Mouse (Mus musculus) midbrain, embryonic 14.5 days (tissue): ENCODE measurements around the gene Zkscan6. TPM values are rescaled to one million over a fixed set of nuclear protein-coding genes. Genes with fewer than 3 reads are reported as not detected.

ENCODE experiments used
- ATAC-seq: fragments of 200-750 bp; cut with Nextera tagmentation; 2 replicates; pipeline ENCODE4 v1.8.0; 2017; ENCODE audit warnings: moderate number of reproducible peaks, moderate library complexity; ENCODE audit not compliant: low FRiP score, low TSS enrichment
- DNase-seq: peaks from one replicate; pipeline ENCODE4 v3.0.0-alpha.2; 2015
- H3K27ac ChIP-seq: fragments of 300-500 bp; sonication (generic); replicated peaks from 2 replicates; pipeline ENCODE4 v1.5.1; 2014; ENCODE audit warnings: mild to moderate bottlenecking, low read depth, low read length, moderate library complexity
- H3K27me3 ChIP-seq: fragments of 300-500 bp; sonication (generic); 2 replicates; pipeline ENCODE4 v1.6.1; 2014; ENCODE audit warnings: low read length, control low read depth, mixed read lengths; ENCODE audit not compliant: control insufficient read depth, insufficient read depth
- H3K36me3 ChIP-seq: fragments of 300-500 bp; sonication (generic); 2 replicates; pipeline ENCODE4 v1.6.1; 2014; ENCODE audit warnings: low read length, control low read depth; ENCODE audit not compliant: control insufficient read depth, insufficient read depth
- H3K4me1 ChIP-seq: fragments of 300-500 bp; sonication (generic); 2 replicates; pipeline ENCODE4 v1.6.1; 2014; ENCODE audit warnings: mild to moderate bottlenecking, antibody characterized with exemption, low read length, control low read depth; ENCODE audit not compliant: control insufficient read depth, insufficient read depth
- H3K4me2 ChIP-seq: fragments of 300-500 bp; sonication (generic); 2 replicates; pipeline ENCODE4 v1.6.1; 2014; ENCODE audit warnings: mild to moderate bottlenecking, low read length, moderate library complexity
- H3K4me3 ChIP-seq: fragments of 300-500 bp; sonication (generic); replicated peaks from 2 replicates; pipeline ENCODE4 v1.5.1; 2014; ENCODE audit warnings: low read depth, low read length
- H3K9ac ChIP-seq: fragments of 300-500 bp; sonication (generic); replicated peaks from 2 replicates; pipeline ENCODE4 v1.6.1; 2014; ENCODE audit warnings: mild to moderate bottlenecking, low read length, moderate library complexity
- H3K9me3 ChIP-seq: fragments of 300-500 bp; sonication (generic); 2 replicates; pipeline ENCODE4 v1.6.1; 2016; ENCODE audit warnings: low read length, control low read depth, mixed read lengths; ENCODE audit not compliant: control insufficient read depth
- WGBS: fragments of 180-500 bp; shearing (Covaris S2); extraction: QIAGEN DNeasy Blood & Tissue Kit; methylation state at CpG from one replicate; pipeline ENCODE4 v1.1.7; 2014; 5-methylcytosine and 5-hydroxymethylcytosine counted together
- polyA plus RNA-seq: library from polyadenylated mRNA; unstranded; fragments of >200 nt; fragmentation: Nextera tagmentation; extraction: Ambion mirVana; gene quantifications from 2 replicates; pipeline ENCODE4 v1.2.1, GENCODE M21; 2014

The Zkscan6 gene
- polyA plus RNA-seq, 1 experiment from 2014 or later = 19.2 TPM

- H3K36me3 ChIP-seq = no peaks in the 10 kb centered on the region
- 85% methylated on average over 10 of the region's 10 CpGs for WGBS
- no peak overlapping the region for H3K27ac ChIP-seq
- no peak overlapping the region for H3K9ac ChIP-seq
- ATAC-seq = no peak
- no peaks in the 10 kb centered on the region for H3K9me3 ChIP-seq
- no peak overlapping the region for H3K4me3 ChIP-seq
- no peaks in the 10 kb centered on the region for H3K4me1 ChIP-seq
- DNase-seq = no peak
- H3K27me3 ChIP-seq = no peaks in the 10 kb centered on the region
- no peak overlapping the region for H3K4me2 ChIP-seq
Observed at GRCm38 (mm10) chr11:65794428-65795219, 12.4 kb upstream of the Zkscan6 start.

GRCm38 (mm10) chr11:65795896-65796295 is 11.1 kb upstream of the Zkscan6 start:
- no peaks in the 10 kb centered on the region for H3K4me1 ChIP-seq
- H3K27ac ChIP-seq = no peak overlapping the region
- H3K36me3 ChIP-seq = no peaks in the 10 kb centered on the region
- H3K4me2 ChIP-seq = no peak overlapping the region
- DNase-seq (no peak), ATAC-seq (no peak)
- no peaks in the 10 kb centered on the region for H3K27me3 ChIP-seq
- 89% methylated on average over 1 of the region's 1 CpGs for WGBS
- H3K9me3 ChIP-seq = no peaks in the 10 kb centered on the region
- H3K4me3 ChIP-seq = no peak overlapping the region
- H3K9ac ChIP-seq = no peak overlapping the region

GRCm38 (mm10) chr11:65801899-65802298 is 5.1 kb upstream of the Zkscan6 start:
- Histone ChIP-seq H3K27me3 (no peaks in the 10 kb centered on the region), H3K9me3 (no peaks in the 10 kb centered on the region), H3K4me2 (no peak overlapping the region), H3K9ac (no peak overlapping the region), H3K36me3 (no peaks in the 10 kb centered on the region), H3K27ac (no peak overlapping the region), H3K4me3 (no peak overlapping the region), H3K4me1 (no peaks in the 10 kb centered on the region)
- no peak for ATAC-seq
- WGBS = 70% methylated on average over 3 of the region's 3 CpGs
- no peak for DNase-seq

GRCm38 (mm10) chr11:65806321-65806904 is 562 bp upstream of the Zkscan6 start:
- Histone ChIP-seq H3K4me1 (peaks cover 10% of the 10 kb centered on the region; the same call in 1 of the 2 replicates), H3K9me3 (no peaks in the 10 kb centered on the region), H3K9ac (peak overlapping the region; percentile 76), H3K4me3 (peak overlapping the region; percentile 77), H3K4me2 (peak overlapping the region; percentile 90), H3K36me3 (no peaks in the 10 kb centered on the region), H3K27ac (peak overlapping the region; percentile 81), H3K27me3 (no peaks in the 10 kb centered on the region)
- no peak; the same call in 1 of the 2 replicates for ATAC-seq
- DNase-seq = peak; percentile 51
- WGBS = 2% methylated on average over 20 of the region's 20 CpGs

GRCm38 (mm10) chr11:65807601-65808000 is 626 bp downstream of the Zkscan6 start:
- no peak overlapping the region for H3K27ac ChIP-seq

GRCm38 (mm10) chr11:65812088-65812487 is 5.1 kb downstream of the Zkscan6 start:
- no peaks in the 10 kb centered on the region for H3K9me3 ChIP-seq
- ATAC-seq (no peak), DNase-seq (no peak)
- no peaks in the 10 kb centered on the region for H3K27me3 ChIP-seq
- H3K4me2 ChIP-seq = no peak overlapping the region
- H3K27ac ChIP-seq = no peak overlapping the region
- peaks cover 26% of the 10 kb centered on the region for H3K36me3 ChIP-seq
- peaks cover 18% of the 10 kb centered on the region for H3K4me1 ChIP-seq
- no peak overlapping the region for H3K9ac ChIP-seq
- no peak overlapping the region for H3K4me3 ChIP-seq
- 17% methylated on average over 5 of the region's 5 CpGs for WGBS

More at GRCm38 (mm10) chr11:65807601-65808000, 626 bp downstream of the Zkscan6 start:
- Histone ChIP-seq H3K4me2 (peak overlapping the region; percentile 90), H3K36me3 (no peaks in the 10 kb centered on the region), H3K4me3 (peak overlapping the region; percentile 77), H3K9me3 (no peaks in the 10 kb centered on the region), H3K27me3 (no peaks in the 10 kb centered on the region), H3K4me1 (peaks cover 17% of the 10 kb centered on the region), H3K9ac (peak overlapping the region; percentile 76)
- ATAC-seq = no peak
- WGBS = 50% methylated on average over 7 of the region's 7 CpGs
- DNase-seq = no peak

GRCm38 (mm10) chr11:65814381-65814780 is 7.4 kb downstream of the Zkscan6 start:
- DNase-seq (no peak), ATAC-seq (no peak)
- H3K4me2 ChIP-seq = no peak overlapping the region
- peaks cover 8% of the 10 kb centered on the region; the same call in 1 of the 2 replicates for H3K4me1 ChIP-seq
- H3K9me3 ChIP-seq = no peaks in the 10 kb centered on the region
- 92% methylated on average over 9 of the region's 9 CpGs for WGBS
- H3K9ac ChIP-seq = no peak overlapping the region
- H3K36me3 ChIP-seq = peaks cover 31% of the 10 kb centered on the region
- H3K27ac ChIP-seq = no peak overlapping the region
- H3K27me3 ChIP-seq = no peaks in the 10 kb centered on the region
- H3K4me3 ChIP-seq = no peak overlapping the region

GRCm38 (mm10) chr11:65816237-65816636 is 9.3 kb downstream of the Zkscan6 start:
- no peak overlapping the region for H3K4me3 ChIP-seq
- H3K4me1 ChIP-seq = peaks cover 8% of the 10 kb centered on the region; the same call in 1 of the 2 replicates
- H3K9me3 ChIP-seq = no peaks in the 10 kb centered on the region
- no peak overlapping the region for H3K9ac ChIP-seq
- ATAC-seq (no peak), DNase-seq (peak; percentile 30)
- no peak overlapping the region for H3K4me2 ChIP-seq
- H3K36me3 ChIP-seq = peaks cover 33% of the 10 kb centered on the region
- WGBS = 50% methylated on average over 6 of the region's 6 CpGs
- no peak overlapping the region for H3K27ac ChIP-seq
- H3K27me3 ChIP-seq = no peaks in the 10 kb centered on the region

- DNase-seq (no peak), ATAC-seq (no peak)
- Histone ChIP-seq H3K4me2 (no peak overlapping the region), H3K36me3 (peaks cover 49% of the 10 kb centered on the region), H3K4me3 (no peak overlapping the region), H3K9me3 (no peaks in the 10 kb centered on the region), H3K9ac (no peak overlapping the region), H3K4me1 (no peaks in the 10 kb centered on the region), H3K27ac (no peak overlapping the region), H3K27me3 (no peaks in the 10 kb centered on the region)
- WGBS = 79% methylated on average over 1 of the region's 1 CpGs
Observed at GRCm38 (mm10) chr11:65818193-65818592, 11.2 kb downstream of the Zkscan6 start.
